Mouse (Mus musculus) colon, adult 2 months (tissue): ENCODE data around the gene Abraxas1. TPM values are rescaled to one million over a fixed set of nuclear protein-coding genes. Genes with fewer than 3 reads are reported as not detected.

Experiments
- polyA plus RNA-seq: library from polyadenylated mRNA; depleted of rRNA; stranded (reverse); fragments of >200 nt; gene quantifications from 2 replicates; pipeline ENCODE4 v1.2.3, GENCODE M21; 2012; rRNA removed

Abraxas1 gene
- 2.1 and 2.4 TPM in 2 replicates for polyA plus RNA-seq

DNA sequence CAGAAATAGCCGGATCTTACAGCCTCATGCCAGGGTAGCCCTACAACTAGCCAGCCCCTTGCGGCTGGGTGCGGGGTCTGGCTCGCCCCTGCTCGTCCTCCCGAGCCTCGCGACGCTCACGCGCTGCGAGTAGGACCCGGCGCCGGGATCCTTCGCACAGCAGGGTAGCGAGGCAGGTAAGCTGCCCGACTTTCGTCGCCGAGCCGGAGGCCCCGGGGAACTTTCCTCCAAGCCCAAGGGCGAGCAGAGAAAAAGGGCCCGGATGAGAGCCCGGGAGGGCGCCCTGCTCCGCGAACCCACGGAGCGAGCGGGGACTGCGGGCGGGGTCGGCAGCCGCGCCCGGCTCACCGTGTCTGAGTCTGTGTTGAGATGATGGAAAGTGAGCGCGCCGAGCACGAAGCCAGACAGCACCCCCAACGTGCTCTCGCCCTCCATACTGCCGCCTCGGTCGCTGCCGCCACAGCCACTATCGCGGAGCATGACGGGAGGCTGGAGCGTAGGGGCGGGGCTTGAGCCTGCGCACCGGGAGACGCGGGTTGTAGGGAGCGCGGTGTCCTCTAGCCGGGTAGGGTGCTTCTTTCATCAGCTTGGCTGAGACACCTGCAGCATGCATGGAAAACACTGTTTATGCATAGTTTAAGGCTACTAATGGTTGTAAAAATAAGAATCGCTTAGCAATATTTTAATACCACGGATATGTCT, at the start of gene Abraxas1:
Gene Abraxas1, minus strand, starts transcription at position 483 of the 702 bp plus-strand sequence.

DNA sequence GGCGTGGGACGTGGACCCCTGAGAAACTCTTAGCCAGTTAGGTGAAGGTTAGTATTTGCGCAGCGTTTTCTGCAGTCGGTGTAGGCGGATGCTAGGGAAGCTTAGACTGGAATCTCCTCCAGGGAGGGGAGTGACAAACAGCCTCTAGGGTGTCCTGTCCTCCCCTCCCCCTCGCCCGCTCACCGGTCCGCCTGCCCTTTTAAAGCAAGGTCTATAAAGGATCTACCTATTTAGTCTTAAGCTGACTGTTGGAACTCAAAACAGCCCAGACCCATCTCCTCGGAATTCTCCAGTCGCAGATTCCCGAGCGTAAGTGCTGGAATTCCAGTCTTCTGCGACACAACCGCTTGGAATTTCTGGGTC, 24.7 kb upstream of the Abraxas1 start, which contains the start of gene Gpat3:
Gene Gpat3, plus strand, starts transcription at position 229 of the 363 bp plus-strand sequence.

DNA sequence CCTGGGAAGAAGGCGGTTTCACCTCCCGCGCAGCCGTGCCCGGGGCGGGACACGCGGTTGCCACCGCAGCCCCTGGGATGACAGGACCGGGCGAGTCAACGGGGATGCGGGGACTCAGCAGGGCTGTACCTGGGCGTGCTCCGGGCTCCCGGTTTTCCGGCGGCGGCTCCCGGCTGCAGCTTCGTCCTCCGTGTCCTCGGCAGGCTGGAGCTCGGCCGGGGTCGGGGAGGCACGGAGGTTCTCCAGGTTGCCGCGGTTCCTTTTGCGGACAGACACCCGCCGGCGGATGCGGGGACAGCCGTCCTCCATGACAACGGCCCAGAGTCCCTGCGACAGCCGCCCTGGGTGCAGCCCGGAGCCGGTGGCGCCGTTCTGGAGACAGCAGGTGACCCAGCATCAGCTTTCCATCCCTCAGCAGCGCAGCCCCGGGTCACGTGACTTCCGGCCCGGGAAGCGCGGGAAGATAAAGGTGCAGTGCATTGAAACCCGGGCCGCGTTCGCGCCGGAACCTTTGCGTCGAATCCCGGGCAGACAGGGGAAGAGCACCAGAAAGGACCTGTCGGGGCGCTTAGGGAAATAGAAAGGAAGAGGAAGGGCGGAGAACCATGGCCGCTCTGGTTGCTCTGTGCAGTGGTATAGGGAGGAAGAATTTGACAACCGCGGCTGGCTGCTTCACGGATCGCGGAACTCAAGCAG, 22.5 kb downstream of the Abraxas1 start, which contains the start of the genes Helq and Mrps18c:
Gene Helq, minus strand, starts transcription at position 434 of the 696 bp plus-strand sequence.
Gene Mrps18c, plus strand, starts transcription at position 463 of the 696 bp plus-strand sequence.

Other genes with a start within 250 kb of the Abraxas1 start
- gene Plac8, start 248.7 kb downstream of the Abraxas1 start, polyA plus RNA-seq = 719 and 964 TPM in 2 replicates
- 155 and 222 TPM in 2 replicates for gene Coq2, start 145.8 kb downstream of the Abraxas1 start, polyA plus RNA-seq
- 14.5 and 15.9 TPM in 2 replicates for gene Hpse, start 101.2 kb downstream of the Abraxas1 start, polyA plus RNA-seq
- 4.7 and 5.6 TPM in 2 replicates for gene Helq, start 22.4 kb downstream of the Abraxas1 start, polyA plus RNA-seq
- gene Mrps18c, start 22.3 kb downstream of the Abraxas1 start, polyA plus RNA-seq = 6.8 and 10.4 TPM in 2 replicates
- gene Gpat3, start 24.7 kb upstream of the Abraxas1 start, polyA plus RNA-seq = 3.2 and 4.2 TPM in 2 replicates